Mouse (Mus musculus) urinary bladder, postnatal 14 days (tissue): ENCODE data around the gene Cd5l.
"Not testable (repeated sequence)": the region's sequence is repeated elsewhere in the genome, so short reads cannot be mapped to it uniquely, and the experiment has no call there.

Experiments
- DNase-seq: peaks from one replicate; pipeline ENCODE4 v3.0.0; 2021; ENCODE audit warnings: low spot score

The Cd5l gene

GRCm38 (mm10) chr3:87357581-87357980 lies at the start of gene Cd5l:
Gene Cd5l, plus strand, starts transcription at chr3:87357881.
- no peak for DNase-seq

GRCm38 (mm10) chr3:87309922-87310321 lies 47.8 kb upstream of the Cd5l start:
- no peak for DNase-seq

GRCm38 (mm10) chr3:87322557-87322956 lies 35.1 kb upstream of the Cd5l start:
- no peak for DNase-seq

DNA sequence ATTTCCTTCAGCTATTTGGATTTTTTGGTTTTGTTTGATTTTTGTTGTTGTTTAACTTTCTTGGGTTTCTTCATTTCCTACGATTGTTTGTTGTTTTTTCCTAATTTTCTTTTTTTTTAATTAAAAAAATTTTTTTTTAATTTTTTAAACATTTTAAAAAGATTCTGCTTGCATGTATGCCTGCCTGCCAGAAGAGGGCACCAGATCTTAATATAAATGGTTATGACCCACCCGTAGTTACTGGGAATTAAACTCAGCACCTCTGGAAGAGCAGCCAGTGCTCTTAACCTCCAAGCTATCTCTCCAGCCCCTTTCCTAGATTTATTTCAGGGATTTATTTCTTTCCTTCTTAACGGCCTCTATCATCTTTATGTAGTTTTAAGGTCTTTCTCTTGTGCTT lies 33.9 kb upstream of the Cd5l start:
- no peak for DNase-seq

DNA sequence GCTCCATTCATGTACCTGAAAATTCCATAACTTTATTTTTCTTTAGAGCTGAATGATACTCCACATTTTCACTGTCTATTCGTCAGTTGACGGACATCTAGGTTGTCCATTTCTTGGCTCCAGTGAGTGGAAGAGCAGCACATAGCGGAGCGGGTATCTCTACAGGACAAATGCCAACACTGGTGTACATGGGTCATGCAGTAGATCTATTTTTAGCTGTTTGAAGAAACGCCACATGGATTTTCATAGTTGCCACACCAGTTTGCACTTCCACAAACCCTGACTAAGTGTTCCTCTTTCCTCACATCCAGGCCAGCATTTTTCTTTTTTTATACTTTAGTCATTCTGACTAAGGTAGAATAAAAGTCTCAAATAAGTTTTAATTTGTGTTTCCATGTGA lies 19.8 kb upstream of the Cd5l start:
- no peak for DNase-seq

DNA sequence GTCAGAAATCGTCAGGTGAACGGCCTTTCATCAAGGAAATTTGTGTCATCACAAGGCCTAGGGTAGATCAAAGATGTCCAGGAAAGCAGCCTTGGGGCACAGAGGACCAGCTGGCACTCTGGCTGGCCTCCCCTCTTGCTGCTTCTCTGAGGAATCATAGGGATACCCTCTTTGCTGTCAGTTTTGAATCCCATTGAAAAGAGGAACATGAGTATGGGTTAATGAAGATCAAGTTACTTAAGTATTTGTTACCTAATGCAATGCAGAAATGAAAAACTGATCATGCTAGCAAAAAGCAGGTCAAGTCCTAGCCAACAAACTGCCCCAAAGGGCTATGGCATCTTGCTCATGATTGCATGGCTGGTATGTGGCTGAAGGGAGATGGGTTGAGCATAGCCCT lies 6.7 kb upstream of the Cd5l start:
- not testable (repeated sequence) for DNase-seq

GRCm38 (mm10) chr3:87359215-87359614 lies 1.5 kb downstream of the Cd5l start:
- no peak for DNase-seq

DNA sequence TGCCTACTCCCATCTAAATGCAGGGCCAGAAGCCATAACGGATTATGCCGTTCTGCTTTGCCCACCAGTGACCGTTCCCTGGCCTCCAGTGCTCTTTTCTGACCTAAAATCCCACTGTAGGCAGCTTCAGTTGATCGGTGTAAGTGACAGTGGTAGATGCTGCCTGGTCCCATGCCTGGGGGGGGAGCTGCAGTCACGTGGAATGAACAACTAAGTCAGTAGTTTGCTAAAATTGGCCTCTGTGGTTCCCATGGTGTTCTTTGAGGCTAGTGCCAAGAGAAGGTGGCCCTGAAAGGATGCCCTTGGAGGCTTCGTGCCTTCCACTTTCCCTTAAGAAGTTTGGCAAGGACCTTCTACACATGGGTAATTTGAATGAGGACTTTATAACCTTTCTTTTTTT lies 2.8 kb downstream of the Cd5l start:
- no peak for DNase-seq

- no peak for DNase-seq
These were observed 8.0 kb downstream of the Cd5l start for GRCm38 (mm10) chr3:87365691-87366090.

- DNase-seq, result no peak
These were observed 9.8 kb downstream of the Cd5l start for GRCm38 (mm10) chr3:87367511-87367910.

GRCm38 (mm10) chr3:87369181-87369580 lies 11.5 kb downstream of the Cd5l start:
- no peak for DNase-seq

GRCm38 (mm10) chr3:87376195-87377165 lies 18.8 kb downstream of the Cd5l start, which contains the start of gene Fcrl1:
Gene Fcrl1, plus strand, starts transcription at chr3:87376387.
- no peak for DNase-seq

DNA sequence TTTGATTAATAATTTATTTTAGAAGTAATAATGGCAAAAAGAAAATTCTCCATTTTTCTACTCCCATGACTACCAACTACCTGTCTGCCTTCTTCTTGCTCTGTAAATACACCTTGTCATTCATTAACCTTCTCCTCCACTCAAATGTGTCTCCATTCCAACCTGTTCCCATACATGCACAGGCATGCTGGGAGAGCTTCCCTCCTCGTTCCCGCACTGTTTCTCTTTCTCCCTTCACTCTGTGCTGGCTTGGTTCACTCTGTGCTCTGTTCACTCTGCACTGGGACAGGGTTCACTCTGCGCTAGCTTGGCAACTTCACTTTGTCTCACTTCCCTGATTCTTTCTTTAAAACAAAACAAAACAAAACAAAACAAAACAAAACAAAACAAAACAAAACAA lies 19.5 kb downstream of the Cd5l start:
- DNase-seq, result peak; percentile 38

GRCm38 (mm10) chr3:87377719-87378118 lies 20.0 kb downstream of the Cd5l start:
- DNase-seq, result no peak

- DNase-seq, result not testable (repeated sequence)
These were observed 22.1 kb downstream of the Cd5l start for GRCm38 (mm10) chr3:87379641-87380315.

- no peak for DNase-seq
These were observed 24.4 kb downstream of the Cd5l start for GRCm38 (mm10) chr3:87381806-87382712.

- DNase-seq, result no peak
These were observed 25.6 kb downstream of the Cd5l start for GRCm38 (mm10) chr3:87383308-87383707.

DNA sequence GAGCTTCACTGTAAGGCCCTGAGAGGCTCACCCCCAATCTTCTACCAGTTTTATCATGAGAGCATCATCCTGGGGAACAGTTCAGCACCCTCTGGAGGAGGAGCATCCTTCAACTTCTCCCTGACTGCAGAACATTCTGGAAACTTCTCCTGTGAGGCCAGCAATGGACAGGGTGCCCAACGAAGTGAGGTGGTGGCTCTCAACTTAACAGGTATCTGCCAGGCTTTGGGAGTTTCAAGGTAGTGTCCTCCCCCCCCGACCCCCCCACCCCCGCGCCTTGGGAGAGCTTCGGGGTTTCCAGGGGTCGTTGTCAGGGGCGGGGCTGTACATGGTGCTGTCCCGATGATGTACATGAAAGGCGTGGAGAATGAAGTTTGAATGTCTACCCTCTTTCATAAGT lies 27.4 kb downstream of the Cd5l start:
- no peak for DNase-seq

DNA sequence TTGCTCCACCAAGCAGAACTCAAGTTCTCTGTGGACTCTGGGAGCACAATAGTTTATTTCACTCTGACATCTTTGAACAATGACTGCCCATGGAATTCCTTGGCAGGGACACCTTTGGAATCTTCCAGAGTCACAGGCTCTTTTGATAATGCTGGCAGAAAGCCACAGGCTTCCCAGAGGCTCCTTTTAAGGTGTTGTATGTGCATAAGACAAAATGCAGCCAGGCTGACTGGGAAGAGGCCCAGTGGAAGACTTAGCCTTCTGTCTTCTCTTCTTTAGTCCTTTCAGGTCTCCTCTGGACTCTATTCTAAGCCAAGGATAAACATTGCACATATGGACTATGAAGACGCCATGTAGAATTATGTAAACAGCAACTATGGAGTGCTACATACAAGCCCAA lies 33.3 kb downstream of the Cd5l start:
- DNase-seq, result no peak

DNA sequence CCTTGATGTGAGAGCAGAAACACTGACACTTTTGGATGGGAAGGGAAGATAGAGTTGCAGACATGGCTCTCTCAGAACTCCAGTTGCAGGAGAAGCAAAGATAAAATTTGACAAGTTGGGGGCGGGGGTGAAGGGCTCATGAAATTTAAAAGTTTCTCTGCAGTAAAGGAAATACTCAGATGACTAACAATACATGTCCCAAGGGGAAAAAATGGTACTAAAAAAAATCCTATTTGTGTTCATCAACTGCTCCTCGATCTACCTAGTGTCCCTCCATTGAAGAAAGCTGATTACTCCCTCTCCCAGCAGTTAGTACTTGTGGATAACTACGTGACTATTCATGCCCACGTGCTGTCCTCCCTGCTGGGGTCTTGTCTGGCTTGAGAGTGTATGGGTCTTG lies 41.1 kb downstream of the Cd5l start:
- DNase-seq, result no peak

DNA sequence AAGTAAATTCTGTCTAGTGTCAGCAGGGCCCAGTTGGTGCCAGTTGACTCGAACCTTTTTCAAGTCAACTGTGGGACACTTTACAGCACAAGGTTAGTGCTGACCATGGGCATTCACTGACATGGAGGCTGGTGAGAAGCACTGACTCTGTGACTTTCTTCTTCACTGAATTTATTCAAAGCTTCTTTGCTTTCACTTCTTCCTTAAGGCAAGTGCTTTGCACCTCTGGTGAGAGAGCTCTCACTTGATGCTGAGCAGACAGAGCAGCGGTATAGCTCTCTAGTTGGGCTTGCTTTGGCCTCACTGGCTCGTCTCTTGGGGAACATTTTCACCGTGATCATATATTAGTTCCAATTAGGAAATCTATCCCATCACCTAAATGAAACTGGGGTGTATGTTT lies 42.2 kb downstream of the Cd5l start:
- DNase-seq, result no peak

DNA sequence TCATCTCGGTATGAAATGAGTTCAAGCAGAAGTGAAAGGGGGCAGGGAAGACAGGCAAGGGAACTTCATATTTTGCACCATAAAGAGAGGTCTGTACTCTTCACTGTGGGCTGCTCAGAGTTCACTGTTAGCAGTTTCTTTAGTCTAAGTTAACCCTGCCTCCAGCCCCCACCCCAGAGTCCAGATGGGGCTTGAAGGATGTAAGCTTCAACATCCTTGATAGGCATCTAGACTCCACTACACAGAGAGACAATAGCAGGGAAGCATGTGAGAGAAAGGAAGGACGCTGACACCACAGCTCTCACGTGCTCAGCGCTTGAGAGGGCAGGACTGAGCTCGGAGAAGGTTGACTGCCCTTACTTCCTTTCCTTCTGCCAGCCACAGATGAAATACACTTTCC lies 43.6 kb downstream of the Cd5l start:
- no peak for DNase-seq
